ENCODE assay signal across 20 mouse cellular contexts in genomic region chr3:34769818-34770217, GRCm38 (mm10).
DNase-seq lines count a peak whose midpoint lies in the region; ATAC-seq and TF ChIP-seq lines count a peak whose summit lies in the region.
"Had no signal": no experiment of that assay in that cellular context is flagged by ENCODE, and none has a peak within 500 bp of the region (broad histone marks: within the 10 kb centered on the region; RNA-seq: fewer than 3 reads in every experiment).

No protein-coding gene starts in this region.

- no peak for TF ChIP-seq CTCF in ES-Bruce4 (IDR thresholded peaks at IDR 0.05; ENCODE audit: low read depth, low read length)

- TF ChIP-seq POLR2A in ES-Bruce4 (IDR thresholded peaks at IDR 0.05; ENCODE audit: insufficient read depth, low read length): no peak

- no peak overlapping the region for H3K4me2 ChIP-seq in midbrain, embryonic 13.5 days (replicated peaks)
- H3K4me2 ChIP-seq: embryonic facial prominence, embryonic 12.5 days; forebrain, embryonic 13.5 days; forebrain, embryonic 15.5 days had no signal

- peak; percentile 67 for TF ChIP-seq EP300 in ES-Bruce4 (IDR thresholded peaks at IDR 0.05; ENCODE audit: insufficient read depth, low read depth, low read length)

- H3K27ac ChIP-seq in midbrain, embryonic 10.5 days (replicated peaks): peak overlapping the region; percentile 38; the same call in 1 of the 2 replicates
- H3K27ac ChIP-seq in midbrain, embryonic 13.5 days: no peak overlapping the region
- H3K27ac ChIP-seq in ES-Bruce4 (ENCODE audit: insufficient read depth, low read length) (peak overlapping the region; percentile 49), ES-E14 (ENCODE audit: insufficient read depth, low read depth, low read length, poor library complexity, severe bottlenecking) (peak overlapping the region; percentile 77; the same call in 1 of the 2 replicates)
- peak overlapping the region; percentile 51 for H3K27ac ChIP-seq in embryonic facial prominence, embryonic 10.5 days (replicated peaks)
- H3K27ac ChIP-seq in heart, embryonic 10.5 days: no peak overlapping the region
- H3K27ac ChIP-seq: embryonic facial prominence, embryonic 12.5 days; forebrain, embryonic 13.5 days; forebrain, embryonic 15.5 days had no signal

- WGBS in midbrain, embryonic 10.5 days: 14% methylated on average over 3 of the region's 3 CpGs
- WGBS in midbrain, embryonic 13.5 days: 35% methylated on average over 2 of the region's 3 CpGs
- 23% methylated on average over 3 of the region's 3 CpGs for WGBS in embryonic facial prominence, embryonic 10.5 days
- 32% methylated on average over 2 of the region's 3 CpGs for WGBS in heart, embryonic 10.5 days

- no peak for DNase-seq in midbrain, embryonic 10.5 days (ENCODE audit: low spot score)
- no peak for DNase-seq in ES-E14 (ENCODE audit: low read depth, low spot score)
- no peak for DNase-seq in embryonic facial prominence, embryonic 10.5 days (ENCODE audit: low spot score)
- DNase-seq in heart, embryonic 10.5 days (ENCODE audit: low spot score): no peak
- no peak for DNase-seq in kidney, adult 18-20 months
- no peak for DNase-seq in heart, postnatal 10 days
- DNase-seq: cerebellum, adult 11 months; cerebellum, adult 18-20 months; cerebellum, adult 8-10 months; cerebellum, adult 9-11 months; cerebellum, postnatal 14 days; cerebellum, postnatal 36 days; embryo, embryonic 11 days; forebrain, postnatal 0 days had no signal

- H3K27me3 ChIP-seq in midbrain, embryonic 10.5 days (ENCODE audit: low read depth, poor library complexity, severe bottlenecking): no peaks in the 10 kb centered on the region; the same call in 1 of the 2 replicates
- no peaks in the 10 kb centered on the region for H3K27me3 ChIP-seq in midbrain, embryonic 13.5 days
- no peaks in the 10 kb centered on the region for H3K27me3 ChIP-seq in ES-Bruce4 (ENCODE audit: control insufficient read depth, insufficient read depth, low read length, poor library complexity, severe bottlenecking)
- H3K27me3 ChIP-seq in embryonic facial prominence, embryonic 10.5 days (replicated peaks; ENCODE audit: low read depth, poor library complexity, severe bottlenecking): no peaks in the 10 kb centered on the region; the same call in 1 of the 2 replicates
- peaks cover 7% of the 10 kb centered on the region; the same call in 1 of the 2 replicates for H3K27me3 ChIP-seq in heart, embryonic 10.5 days (ENCODE audit: insufficient read depth, poor library complexity, severe bottlenecking)
- H3K27me3 ChIP-seq: embryonic facial prominence, embryonic 12.5 days; forebrain, embryonic 13.5 days; forebrain, embryonic 15.5 days had no signal

- no peak for ATAC-seq in midbrain, embryonic 13.5 days
- ATAC-seq: activated CD4-positive, CD25-positive, alpha-beta regulatory T cell, adult 4 months; forebrain, embryonic 13.5 days; forebrain, embryonic 15.5 days; forebrain, postnatal 0 days had no signal

- H3K9ac ChIP-seq in midbrain, embryonic 13.5 days (replicated peaks): no peak overlapping the region
- H3K9ac ChIP-seq in ES-Bruce4 (ENCODE audit: low read depth, poor library complexity, severe bottlenecking) (no peak overlapping the region), ES-E14 (ENCODE audit: insufficient read depth, low read depth, low read length, poor library complexity, severe bottlenecking) (peak overlapping the region; percentile 5; the same call in 1 of the 2 replicates)
- H3K9ac ChIP-seq: embryonic facial prominence, embryonic 12.5 days; forebrain, embryonic 13.5 days; forebrain, embryonic 15.5 days; forebrain, postnatal 0 days had no signal

- intact Hi-C loops in heart, postnatal 10 days (cut with DNase I): no loop called here

- H3K9me3 ChIP-seq in midbrain, embryonic 10.5 days (replicated peaks): no peaks in the 10 kb centered on the region
- H3K9me3 ChIP-seq in midbrain, embryonic 13.5 days: no peaks in the 10 kb centered on the region
- no peaks in the 10 kb centered on the region for H3K9me3 ChIP-seq in ES-Bruce4 (replicated peaks; ENCODE audit: control insufficient read depth, insufficient read depth, low read length, poor library complexity, severe bottlenecking)
- no peaks in the 10 kb centered on the region for H3K9me3 ChIP-seq in ES-E14 (ENCODE audit: control insufficient read depth, insufficient read depth, low read depth, low read length)
- H3K9me3 ChIP-seq in embryonic facial prominence, embryonic 10.5 days: no peaks in the 10 kb centered on the region
- no peaks in the 10 kb centered on the region for H3K9me3 ChIP-seq in heart, embryonic 10.5 days
- H3K9me3 ChIP-seq: embryonic facial prominence, embryonic 12.5 days; forebrain, embryonic 13.5 days; forebrain, embryonic 15.5 days had no signal

- no peaks in the 10 kb centered on the region for H3K36me3 ChIP-seq in midbrain, embryonic 10.5 days
- no peaks in the 10 kb centered on the region for H3K36me3 ChIP-seq in midbrain, embryonic 13.5 days
- H3K36me3 ChIP-seq in ES-Bruce4 (ENCODE audit: control insufficient read depth, insufficient read depth, low read length, poor library complexity, severe bottlenecking): no peaks in the 10 kb centered on the region
- H3K36me3 ChIP-seq in ES-E14 (ENCODE audit: control insufficient read depth, insufficient read depth, low read length, poor library complexity, severe bottlenecking): no peaks in the 10 kb centered on the region
- no peaks in the 10 kb centered on the region for H3K36me3 ChIP-seq in embryonic facial prominence, embryonic 10.5 days (replicated peaks)
- no peaks in the 10 kb centered on the region for H3K36me3 ChIP-seq in heart, embryonic 10.5 days
- H3K36me3 ChIP-seq: embryonic facial prominence, embryonic 12.5 days; forebrain, embryonic 15.5 days had no signal

- H3K4me3 ChIP-seq in midbrain, embryonic 10.5 days: no peak overlapping the region
- no peak overlapping the region for H3K4me3 ChIP-seq in midbrain, embryonic 13.5 days (replicated peaks)
- no peak overlapping the region for H3K4me3 ChIP-seq in ES-Bruce4 (ENCODE audit: low read depth, low read length)
- H3K4me3 ChIP-seq in ES-E14 (ENCODE audit: insufficient read depth in 1 of 2, low read depth in 1 of 2, low read length in 2 of 2, poor library complexity in 1 of 2, severe bottlenecking in 1 of 2): no peak overlapping the region
- no peak overlapping the region for H3K4me3 ChIP-seq in embryonic facial prominence, embryonic 10.5 days
- H3K4me3 ChIP-seq in heart, embryonic 10.5 days: no peak overlapping the region
- H3K4me3 ChIP-seq: embryonic facial prominence, embryonic 12.5 days; forebrain, embryonic 13.5 days; forebrain, embryonic 15.5 days had no signal

- in situ Hi-C loops in ES-E14 (cut with MboI; ENCODE audit: low sequenced_read_pairs in 2 of 2, unreplicated experiment in 2 of 2): loop anchor here in 1 of 2 experiments (25.0 kb wide), 1 partner anchor 108 kb away; the partner anchor contains the start of gene Sox2

- H3K4me1 ChIP-seq in midbrain, embryonic 10.5 days: peaks cover 15% of the 10 kb centered on the region
- H3K4me1 ChIP-seq in midbrain, embryonic 13.5 days (replicated peaks): peaks cover 4% of the 10 kb centered on the region; the same call in 1 of the 2 replicates
- H3K4me1 ChIP-seq in ES-Bruce4 (ENCODE audit: control insufficient read depth, insufficient read depth, low read length) (peaks cover 7% of the 10 kb centered on the region), ES-E14 (ENCODE audit: control insufficient read depth in 2 of 2, insufficient read depth in 2 of 2, low read length in 2 of 2, poor library complexity in 1 of 2) (peaks cover 14 to 25% of the 10 kb centered on the region in 2 experiments)
- H3K4me1 ChIP-seq in embryonic facial prominence, embryonic 10.5 days: peaks cover 13% of the 10 kb centered on the region
- H3K4me1 ChIP-seq in heart, embryonic 10.5 days: peaks cover 6% of the 10 kb centered on the region; the same call in 1 of the 2 replicates

TF ChIP-seq in ES-E14, 5 proteins besides CTCF, POLR2A, EP300 and RAD21:
- TF ChIP-seq HCFC1 (IDR thresholded peaks at IDR 0.05; ENCODE audit: borderline replicate concordance, insufficient read depth, low read length) (no peak), ZC3H11A (IDR thresholded peaks at IDR 0.05; ENCODE audit: borderline replicate concordance, low read depth, low read length) (no peak)
TF ChIP-seq in ES-E14: peak in this region for 0.

Comparison
In these comparisons a context has a peak if more than half of its experiments do, and no peak if none do; other contexts are left out.
1. H3K27ac ChIP-seq: peak in midbrain, embryonic 10.5 days (single experiment), ES-Bruce4 (single experiment), ES-E14 (single experiment) and embryonic facial prominence, embryonic 10.5 days (single experiment); none in midbrain, embryonic 13.5 days (single experiment) and heart, embryonic 10.5 days (single experiment).